Mouse (Mus musculus): ENCODE data around the gene Atxn7l1.

Gene Atxn7l1

DNA sequence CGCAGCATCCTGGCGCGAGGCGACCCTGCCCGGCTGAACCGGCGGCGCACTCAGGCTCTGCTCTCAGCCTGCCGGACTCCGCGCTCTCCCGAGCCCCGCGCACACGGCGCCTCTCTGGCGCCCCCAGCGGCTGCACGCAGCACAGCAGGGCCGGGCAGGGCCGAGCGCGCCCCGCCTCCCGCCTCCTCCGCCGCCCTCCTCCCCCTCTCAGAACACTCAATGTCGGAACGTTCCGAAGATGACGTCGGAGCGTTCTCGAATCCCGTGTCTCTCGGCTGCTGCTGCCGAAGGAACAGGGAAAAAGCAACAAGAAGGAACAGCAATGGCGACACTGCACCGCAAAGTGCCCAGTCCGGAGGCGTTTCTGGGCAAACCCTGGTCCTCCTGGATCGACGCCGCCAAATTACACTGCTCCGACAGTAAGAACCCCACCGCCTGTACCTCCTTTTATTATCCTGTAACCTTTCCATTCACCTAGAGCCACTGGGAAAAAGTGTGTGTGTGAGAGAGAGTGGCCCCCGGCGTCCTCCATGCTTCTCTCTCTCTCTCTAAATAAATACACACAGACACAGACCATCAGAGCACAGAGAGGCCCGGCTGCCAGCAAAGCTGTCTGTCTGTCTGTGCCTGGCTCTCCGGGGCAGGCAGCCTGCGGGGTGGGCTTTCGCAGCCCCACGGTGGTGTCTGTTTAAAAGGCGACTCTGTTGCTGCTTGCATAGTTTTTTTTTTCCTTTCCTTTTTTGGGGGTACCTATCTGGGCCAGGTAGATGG, at the start of gene Atxn7l1:
Atxn7l1 (plus strand) TSS at position 197 of the 771 bp plus-strand sequence.
- peak; percentile 95 for DNase-seq

DNA sequence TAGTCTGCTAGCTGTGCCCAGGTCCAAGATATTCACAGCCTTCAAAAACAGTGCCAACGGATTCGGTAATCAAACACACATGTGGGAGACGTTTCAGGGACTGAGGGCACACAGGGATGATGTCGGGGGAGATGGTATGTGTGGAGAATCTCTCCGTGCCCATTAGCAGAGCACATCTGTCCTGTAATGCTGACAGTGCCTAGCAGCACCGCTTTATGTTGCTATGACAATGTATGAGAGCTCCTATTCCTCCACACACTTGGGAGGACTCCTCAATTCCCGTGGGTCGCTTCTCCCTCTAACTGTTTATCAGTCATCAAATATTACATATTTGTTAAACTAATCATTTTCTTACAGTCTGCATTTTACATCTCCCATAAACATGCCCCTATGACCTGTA, 45.9 kb upstream of the Atxn7l1 start:
- DNase-seq: no peak

DNA sequence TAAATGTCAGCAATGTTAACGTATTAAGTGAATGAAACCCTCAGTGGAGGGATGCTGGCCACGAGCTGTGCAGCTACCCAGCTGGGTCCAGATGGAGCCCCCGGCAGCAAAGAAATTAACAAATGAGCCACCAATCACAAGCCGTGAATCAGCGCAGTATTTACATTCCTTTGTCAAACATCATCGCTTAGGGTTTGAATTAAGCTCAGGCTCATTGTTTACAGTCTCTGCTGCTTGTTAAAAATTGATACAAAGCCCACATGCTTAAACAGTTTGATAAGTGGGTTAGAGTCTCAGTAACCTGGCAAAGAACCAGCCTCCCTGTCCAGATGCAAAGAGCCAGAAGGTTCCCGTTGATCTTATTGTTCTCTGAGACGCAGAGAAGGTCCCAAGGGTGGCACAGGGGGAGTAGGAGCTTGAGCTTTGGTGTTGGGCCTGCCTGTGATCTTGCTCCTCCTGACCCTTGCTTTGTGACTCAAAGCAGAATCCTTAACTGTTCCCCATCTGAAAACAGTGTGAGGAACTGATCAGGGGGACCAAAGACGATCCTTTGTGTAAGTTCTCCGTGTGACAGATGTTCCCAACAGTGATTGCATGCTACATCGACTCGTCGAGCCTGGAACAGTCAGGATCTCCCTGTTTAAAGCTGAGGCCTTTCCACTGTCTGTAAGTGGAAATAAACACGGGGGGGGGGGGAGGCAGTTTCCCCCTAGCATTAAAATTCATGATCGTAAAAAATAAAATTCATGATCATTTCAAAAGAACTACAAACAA, 45.0 kb upstream of the Atxn7l1 start:
- peak; percentile 34 for DNase-seq

DNA sequence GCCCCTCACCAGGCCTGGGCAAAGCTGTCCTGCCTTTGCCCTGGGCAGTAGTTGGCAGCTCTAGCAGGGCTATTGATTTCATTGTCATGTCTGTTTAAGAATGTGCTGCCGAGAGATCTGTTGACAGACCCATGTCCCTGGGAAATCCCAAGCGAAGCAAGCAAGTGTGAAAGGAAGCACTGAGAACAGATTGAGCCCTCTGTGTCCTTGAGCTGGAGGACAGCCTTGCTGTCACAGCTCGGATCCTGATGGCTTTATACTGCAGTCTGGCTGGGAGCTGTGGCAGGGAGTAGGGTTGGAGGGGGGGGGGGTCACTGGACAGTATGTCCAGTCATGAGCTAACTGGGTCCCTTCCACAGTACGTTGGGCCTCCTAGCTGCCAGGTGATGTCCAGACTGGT, 41.8 kb upstream of the Atxn7l1 start:
- no peak for DNase-seq

DNA sequence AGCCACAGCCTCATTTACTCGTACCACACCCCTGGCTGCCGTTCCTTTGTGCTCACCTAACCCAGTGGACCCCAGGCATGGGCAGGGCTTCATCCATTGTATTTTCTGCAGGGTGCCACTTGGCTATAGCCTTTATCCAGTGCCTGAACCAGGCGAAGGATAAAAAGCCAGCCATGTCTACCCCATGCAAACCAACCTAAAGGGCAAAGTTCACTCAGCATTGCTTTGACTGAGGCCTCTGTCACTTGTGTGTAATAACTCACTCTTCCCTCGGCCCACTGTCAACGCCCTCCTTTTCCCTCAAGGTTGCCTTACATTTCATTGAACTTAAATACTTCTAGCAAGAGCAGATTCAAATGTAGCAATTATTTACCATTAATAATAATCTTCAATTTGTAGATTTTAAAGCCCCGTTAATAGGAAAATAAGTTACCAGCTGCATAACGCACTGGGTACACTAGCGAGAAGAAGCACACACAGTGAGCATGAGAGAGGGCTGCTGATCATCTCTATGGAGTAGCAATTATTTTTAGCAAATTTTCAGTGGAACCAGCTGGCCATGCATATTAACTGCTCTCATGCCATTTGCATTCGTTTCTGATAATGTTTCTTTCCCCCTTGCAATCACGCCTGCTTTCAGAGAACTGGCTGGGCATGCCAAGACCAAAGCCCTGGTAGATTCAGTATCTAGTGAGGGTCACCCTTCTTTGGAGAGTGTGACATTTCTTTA, 40.9 kb upstream of the Atxn7l1 start:
- DNase-seq: no peak

DNA sequence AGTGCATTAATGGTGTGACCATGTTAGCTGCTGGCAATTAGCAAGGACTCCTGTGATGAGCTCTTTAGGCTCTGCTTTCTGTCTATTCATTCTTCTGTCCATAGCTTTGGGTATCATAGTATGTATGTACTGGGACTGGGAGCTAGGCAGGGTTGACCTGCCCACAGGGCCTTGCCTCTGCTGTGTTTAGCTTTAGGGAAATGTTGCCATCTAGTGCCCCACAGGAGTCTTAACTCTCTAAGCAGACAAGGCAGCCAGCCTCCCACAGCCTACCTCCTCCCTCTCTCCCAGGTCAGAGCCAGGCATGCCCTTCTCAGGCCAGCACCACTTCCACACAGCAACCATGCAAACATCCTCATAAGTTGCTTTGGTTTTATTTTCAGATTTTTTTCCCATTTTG, 38.0 kb upstream of the Atxn7l1 start:
- peak; percentile 23 for DNase-seq

DNA sequence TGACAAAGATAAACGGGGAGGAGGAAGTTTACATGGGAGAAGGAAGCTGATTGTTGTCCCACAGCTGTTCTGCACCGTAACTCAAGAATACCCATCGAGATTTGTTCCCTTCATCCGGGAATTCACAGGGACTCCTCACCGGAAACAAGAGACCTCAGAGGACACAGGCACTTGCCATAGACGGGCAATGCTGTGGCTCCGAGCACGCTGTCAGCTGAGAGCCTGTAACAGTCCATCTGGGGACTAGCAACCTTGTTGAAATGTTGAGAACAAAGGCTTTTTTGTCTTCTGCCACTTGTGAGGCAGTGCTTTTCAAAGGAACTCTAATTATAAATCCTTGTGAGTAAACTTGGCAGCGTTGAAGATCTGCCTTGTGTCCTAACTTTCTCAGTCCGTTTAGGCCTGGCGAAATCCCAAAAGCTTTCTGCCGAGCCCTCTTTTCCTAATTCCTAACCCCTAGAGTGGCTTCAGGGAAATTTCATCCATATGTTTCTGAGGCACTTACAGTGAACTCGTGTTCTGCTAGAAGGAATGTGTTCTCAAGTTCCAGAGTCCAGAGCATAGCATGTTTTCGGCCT, 36.5 kb upstream of the Atxn7l1 start:
- DNase-seq: peak; percentile 58

DNA sequence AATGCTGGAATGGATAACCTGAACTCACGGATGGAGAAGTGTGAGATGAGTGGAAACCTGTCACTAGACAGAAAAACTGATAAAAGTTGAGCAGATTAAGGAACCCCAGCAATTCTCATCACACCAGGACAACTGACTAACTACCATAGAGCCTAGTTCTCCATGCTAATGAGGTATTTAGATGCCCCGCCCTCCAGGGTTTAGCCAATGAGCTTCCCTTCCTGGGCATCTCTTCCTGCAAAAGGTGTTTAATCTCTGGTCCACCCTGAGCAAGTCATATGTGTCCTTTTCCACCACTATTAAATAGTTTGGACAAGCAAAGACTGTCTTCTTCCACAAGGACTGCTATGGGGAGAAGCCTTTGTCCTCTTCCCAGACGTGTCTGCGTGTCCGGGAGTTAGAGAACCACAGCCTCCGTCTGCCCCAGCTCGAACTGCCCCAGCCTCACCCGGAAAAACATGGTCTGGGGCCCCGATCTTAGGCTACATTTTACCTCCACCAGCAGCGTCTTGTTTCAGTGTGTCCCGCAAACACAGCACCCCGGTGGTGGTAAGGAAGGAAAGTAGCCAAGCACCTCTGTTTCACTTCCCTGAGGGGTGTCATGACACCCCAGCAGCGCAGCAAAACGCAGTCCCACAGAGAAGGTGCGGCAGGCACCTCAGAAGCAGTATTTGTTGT, 28.7 kb upstream of the Atxn7l1 start:
- no peak for DNase-seq

DNA sequence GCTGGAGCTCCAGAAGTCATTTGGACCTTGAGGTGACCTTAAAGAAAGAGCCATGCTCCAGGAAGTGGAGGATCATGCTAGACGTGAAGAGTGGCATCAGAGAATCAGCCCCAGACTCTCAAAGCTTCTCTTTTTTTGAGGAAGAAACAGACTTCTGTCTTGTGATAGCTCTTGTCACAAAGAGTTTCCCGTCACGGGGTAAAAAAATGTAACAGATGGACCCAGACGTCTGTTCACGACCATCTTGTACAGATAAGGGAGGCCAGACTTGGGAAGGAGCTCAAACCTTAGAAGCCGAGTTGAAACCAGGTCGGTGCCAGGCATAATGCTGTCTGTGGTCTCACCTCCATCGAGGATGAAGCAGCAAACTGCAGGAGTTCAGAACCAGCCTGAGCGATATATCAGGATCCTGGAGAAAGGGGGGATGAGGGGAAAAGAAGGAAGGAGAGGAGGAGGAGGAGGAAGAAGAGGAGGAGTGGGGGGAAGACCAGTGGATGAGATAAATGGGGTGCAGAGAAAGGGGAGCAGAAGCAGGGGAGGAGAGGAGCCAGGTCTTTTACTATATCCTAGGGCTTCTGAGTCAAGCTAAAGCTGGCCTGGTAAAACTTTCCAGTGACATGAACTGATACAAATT, 21.8 kb upstream of the Atxn7l1 start:
- DNase-seq: no peak

DNA sequence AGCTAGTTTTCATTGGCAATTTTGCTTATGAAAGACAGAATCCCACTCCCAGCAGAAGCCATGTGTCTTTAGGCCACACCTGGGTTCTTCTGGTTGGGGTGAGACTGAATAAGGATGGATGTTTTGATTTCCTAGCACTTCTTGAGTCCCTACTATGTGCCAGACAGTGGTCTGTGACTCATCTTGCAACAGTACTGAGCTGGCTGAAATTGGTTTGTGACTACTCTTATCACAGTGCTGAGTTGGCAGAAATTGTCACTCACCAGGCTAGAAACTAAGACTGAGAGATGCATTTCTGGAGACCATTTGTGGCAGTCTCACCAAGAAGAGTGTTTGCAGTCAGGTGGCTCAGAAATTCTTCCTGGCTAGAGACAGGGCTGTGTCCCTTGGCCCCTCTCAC, 21.2 kb upstream of the Atxn7l1 start:
- no peak for DNase-seq

DNA sequence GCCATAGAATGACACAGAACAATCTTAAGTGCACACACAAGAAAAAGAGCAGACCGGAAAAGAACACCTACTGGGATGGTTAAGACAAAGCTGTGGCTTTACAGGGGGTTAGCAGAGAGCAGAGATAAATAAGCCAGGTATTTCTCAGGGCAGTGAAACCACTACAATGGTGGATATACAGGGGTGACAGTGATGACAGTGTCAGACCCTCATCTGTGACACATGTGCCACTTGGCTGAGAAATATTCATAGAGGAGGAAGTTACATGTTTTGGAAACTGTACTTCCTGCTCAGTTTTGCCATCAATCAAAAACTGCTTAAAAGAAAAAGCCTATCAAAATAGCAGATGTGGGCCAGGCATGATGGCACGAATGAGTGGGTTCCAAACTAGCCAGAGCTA, 19.4 kb upstream of the Atxn7l1 start:
- DNase-seq: no peak

DNA sequence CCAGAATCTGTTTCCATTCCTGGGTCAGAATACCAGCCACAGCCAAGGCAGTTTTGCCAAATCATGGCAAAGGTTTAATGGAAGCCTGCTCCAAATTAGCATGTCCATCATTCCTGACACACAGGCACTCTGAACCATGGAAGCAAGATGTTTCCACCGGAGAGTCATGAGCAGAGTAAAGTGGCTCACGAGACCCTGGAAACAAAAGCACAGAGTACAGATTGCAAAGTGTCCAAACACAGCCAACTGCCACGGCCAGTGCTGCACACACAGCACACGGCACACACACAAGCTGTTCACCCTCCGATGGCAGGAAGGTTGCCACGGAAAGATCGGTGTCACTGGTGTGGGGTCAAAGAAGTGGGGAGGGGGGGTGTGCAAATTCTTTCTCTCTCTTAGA, 18.8 kb upstream of the Atxn7l1 start:
- no peak for DNase-seq

DNA sequence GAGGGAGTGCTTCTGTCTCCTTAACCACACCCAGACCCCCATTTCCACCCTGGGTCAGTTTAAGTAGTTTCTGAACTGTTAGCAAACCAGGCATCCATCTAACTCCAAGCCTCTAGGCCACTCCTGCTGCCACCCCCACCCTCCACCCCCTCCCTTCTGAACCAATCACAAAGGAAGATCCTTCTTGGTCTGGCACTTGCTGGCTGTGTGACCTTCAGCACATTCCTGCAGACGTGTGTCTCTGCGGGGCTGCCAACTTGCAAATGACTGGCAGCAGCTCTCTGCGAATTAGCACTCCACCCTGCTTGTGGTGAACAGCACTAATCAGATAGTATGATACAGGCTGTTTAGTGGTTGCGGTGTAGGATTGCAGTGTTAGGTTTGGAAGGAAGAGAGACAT, 18.1 kb upstream of the Atxn7l1 start:
- DNase-seq: peak; percentile 30

DNA sequence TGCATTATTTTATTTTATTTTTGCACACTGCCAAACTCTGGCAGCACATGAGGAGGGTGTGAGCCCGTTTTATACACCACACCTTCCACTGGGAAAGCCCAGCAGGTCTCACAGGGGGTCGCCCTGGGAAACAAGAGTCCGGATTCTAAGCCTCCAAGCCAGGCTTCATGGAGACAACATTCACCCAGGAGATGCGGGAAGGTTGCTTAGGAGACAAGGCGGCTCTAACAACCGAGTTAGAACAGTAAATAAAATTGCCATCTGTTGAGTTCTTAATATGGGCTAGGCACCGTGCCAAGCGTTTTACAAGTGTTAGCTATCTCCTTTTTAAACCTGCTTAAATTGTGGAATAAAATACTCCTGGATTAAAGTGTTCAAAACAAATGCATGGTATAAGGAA, 17.1 kb upstream of the Atxn7l1 start:
- DNase-seq: no peak

DNA sequence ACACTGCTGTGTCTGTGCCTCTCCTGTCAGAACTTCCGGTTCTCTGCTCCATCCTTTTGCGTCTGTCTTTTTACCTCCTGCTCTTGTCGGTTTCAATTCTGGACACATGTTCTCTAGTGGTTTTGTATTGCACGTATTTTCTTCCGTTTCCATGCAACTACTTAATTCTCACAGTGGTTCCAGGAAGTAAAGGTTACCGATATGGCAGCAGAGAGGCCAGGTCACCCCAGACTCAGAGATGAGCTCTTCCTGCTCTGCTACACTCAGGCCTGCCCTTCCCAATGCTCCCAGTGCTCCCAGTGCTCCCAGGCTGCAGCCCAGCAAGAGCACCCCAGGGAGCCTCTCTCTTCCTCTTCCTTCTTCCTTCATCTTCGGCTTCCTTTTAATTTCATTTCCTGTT, 15.7 kb upstream of the Atxn7l1 start:
- DNase-seq: no peak

DNA sequence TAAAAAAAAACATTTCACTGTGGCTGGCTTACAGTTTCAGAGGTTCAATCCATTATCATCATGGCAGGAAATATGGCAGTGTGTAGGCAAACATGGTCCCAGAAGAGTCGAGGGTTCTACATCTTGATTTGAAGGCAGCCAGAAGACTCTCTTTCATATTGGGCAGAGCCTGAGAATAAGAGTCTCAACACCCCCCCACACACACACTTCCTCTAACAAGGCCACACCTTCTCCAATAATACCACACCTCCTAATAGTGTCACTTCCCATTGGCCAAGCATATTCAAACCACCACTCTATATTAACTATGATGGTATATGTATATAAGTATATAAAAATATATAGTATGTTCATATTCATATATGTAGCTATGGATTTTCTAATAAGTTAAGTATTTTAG, 9.6 kb upstream of the Atxn7l1 start:
- no peak for DNase-seq

DNA sequence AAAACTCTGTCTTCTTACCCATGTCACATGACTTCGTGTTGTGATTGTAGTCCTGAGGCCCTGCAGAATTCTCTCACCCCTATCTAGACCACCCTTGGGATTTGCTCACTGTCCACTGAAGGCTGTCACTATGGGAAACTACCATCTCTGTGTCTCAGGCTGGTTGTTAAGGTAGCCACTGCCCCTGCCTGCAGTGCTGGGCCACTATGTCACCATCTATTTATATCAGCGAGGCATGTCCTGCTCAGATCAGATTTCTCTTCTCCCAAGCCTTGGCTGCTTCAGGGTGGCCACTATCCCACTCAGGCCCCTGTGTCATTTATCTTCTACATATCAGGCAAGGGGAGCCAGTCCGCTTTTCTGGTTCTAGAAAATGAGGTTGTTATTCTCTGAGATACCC, 8.4 kb upstream of the Atxn7l1 start:
- DNase-seq: no peak

DNA sequence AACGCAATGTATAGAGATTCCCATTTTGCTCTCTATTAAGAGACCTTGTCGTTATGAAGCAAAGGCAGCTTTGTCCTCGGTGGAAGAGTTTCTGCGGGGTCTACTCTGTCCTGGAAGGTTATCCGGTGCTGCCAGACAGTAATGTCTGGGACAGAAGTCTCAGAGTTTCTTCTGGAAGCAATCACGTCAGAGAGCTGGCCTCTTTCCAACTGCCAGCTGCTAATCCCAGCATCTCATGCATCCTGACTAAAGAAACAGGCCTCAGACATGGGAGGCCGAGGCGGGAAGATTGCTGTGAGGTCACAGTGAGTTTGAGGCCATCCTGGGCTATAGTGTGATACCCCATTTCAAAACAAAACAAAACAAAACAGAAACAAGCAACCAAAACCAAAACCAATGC, 3.0 kb upstream of the Atxn7l1 start:
- DNase-seq: peak; percentile 52

DNA sequence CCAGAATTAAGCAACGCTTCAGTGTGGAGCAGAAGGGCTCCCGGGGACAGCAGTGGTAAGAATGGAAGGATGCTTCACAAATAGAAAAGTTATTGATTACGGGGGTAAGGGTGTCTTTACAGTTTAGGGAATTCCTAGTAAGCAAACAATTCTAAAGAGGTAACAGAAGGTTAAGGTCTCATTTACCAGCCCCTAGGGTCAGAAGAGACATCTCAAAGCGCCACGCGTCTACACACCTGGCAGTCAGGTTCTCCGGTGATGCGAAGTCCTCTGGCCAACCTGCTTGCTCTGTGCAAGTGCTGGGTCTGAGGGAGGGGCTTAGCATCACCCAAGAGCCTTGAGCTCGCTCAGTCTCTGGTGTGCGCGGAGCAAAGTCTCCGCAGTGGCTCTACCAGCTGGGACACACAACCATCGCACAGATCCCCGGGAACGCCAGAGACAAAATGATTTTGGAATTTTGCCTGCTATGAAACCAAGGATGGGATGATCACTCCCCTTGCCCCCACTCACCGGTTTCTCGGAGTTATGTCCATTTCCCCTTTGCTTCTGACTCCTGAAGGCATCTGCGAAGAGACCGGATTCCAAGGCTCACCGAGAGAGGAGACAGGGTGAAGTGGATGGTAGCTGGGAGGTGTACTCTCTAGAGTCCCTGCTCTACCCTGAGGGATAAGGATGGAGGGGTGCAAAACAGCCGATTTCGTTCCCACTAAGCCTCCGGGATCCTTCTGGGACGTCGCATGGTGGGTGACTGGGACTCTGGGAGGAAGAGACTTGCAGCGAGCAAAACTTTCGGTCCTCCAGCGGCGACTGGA, 665 bp upstream of the Atxn7l1 start:
- peak; percentile 20 for DNase-seq

DNA sequence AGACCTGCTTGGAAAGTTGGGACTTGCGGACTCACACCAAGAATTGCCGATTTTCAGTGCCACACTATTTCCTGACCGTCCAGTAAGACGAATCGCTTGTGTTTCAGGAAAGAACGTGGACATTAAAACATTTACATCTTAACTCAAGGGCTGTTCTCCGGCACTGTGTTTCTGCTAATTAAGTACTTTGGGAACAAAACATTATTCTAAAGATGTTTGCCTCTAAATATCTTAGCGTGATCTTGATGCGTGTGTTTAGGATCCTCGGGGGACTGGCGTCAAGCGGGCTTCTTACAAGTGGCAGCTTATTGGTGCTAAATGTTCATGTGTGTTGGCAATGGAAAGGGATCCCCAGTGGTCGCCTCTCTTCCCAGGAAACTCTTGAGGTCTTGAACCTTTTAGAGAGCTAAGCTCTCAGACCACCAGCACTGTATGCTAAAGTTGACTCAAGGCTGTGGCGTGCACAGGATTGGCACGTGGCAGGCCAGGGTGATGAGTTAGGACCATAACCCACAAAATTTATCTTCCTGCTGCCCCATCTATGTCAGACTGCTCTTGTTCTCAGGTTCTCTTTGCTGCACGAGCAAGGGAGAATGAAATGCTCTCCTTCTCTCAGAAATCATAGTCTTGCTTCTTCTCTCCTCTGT, 2.2 kb downstream of the Atxn7l1 start:
- no peak for DNase-seq

DNA sequence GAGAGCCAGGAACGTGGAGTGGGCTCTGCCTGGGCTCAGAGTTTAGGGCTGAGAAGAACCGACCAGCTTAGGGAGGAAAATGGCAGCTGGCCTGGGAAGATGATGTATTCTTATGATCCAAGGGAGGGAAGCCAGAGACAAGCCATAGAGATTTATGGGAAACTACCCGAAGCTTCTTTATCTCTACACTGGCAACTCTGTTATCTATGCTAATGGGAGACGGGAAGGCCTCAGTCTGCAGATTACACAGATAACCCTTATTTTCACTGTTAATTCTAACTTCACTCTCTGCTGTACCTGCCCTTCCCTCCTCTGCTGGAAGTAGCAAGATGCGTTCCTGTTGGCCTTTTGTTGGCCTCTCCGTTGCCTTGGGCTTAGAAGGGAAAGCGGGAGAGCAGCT, 5.6 kb downstream of the Atxn7l1 start:
- no peak for DNase-seq

All from kidney, postnatal 10 days (tissue).